8 mouse cellular contexts compared by ENCODE assay signal in the genomic region with DNA sequence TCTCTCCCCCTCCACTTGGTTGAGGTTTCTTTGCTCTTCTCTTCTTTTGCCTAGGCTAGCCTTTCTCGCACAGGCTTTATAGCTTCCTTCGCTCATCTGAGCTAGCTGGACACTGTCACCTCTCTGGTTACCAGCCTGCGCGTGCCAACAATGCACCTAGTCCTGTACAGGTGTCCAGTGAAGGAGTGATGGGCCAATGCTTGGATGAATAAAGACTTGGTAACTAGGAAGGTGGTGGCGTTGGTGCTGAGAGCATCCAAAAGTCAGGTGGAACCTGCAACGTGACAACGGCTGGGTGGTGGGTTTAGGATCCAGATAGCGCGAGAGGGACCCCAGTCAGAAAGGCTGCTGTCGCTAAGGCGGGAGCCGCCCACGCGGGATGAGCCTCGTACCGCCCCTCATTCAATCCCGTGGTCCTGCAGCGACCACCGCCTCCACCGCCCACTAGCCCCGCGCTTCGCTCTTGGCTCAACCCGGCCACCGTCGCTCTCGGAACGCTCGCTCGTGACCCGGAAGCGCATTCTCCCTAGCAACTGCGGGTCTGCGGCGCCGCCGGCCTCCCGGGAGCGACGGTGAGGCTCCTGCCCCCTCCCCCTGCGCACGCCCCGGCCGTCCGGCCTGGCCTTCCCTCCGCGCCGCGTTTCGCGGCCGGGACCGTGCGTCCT. TPM values are rescaled to one million over a fixed set of nuclear protein-coding genes. Genes with fewer than 3 reads are reported as not detected.
DNase-seq lines count a peak whose midpoint lies in the region; ATAC-seq lines count a peak whose summit lies in the region.

Gene Dis3l2 (plus strand): TSS at position 509 of the 665 bp plus-strand sequence.

- H3K9me3 ChIP-seq in hindbrain, embryonic 15.5 days: no peaks in the 10 kb centered on the region

- peak within 1 kb of the TSS; percentile 89 for H3K9ac ChIP-seq in hindbrain, embryonic 15.5 days

- H3K27ac ChIP-seq in hindbrain, embryonic 15.5 days (replicated peaks): peak within 1 kb of the TSS; percentile 93

- ATAC-seq in hindbrain, embryonic 15.5 days (ENCODE audit: low FRiP score, low read depth): peak; percentile 96

- DNase-seq in R1 (ENCODE audit: low read depth, low spot score): peak; percentile 87
- DNase-seq in cerebellum, postnatal 25 days: peak; percentile 95 to 96
- peak; percentile 89 for DNase-seq in frontal cortex, postnatal 36 days (ENCODE audit: low spot score in 2 of 2)
- DNase-seq in left cerebral cortex, adult 11 months (ENCODE audit: low spot score): peak; percentile 76
- DNase-seq in lung, postnatal 4 days: peak; percentile 88 to 89
- peak; percentile 82 for DNase-seq in retina, postnatal 7 days (ENCODE audit: low read depth, low spot score)
- peak; percentile 75 for DNase-seq in urinary bladder, adult 2 months (ENCODE audit: low spot score)

- H3K27me3 ChIP-seq in hindbrain, embryonic 15.5 days: no peaks in the 10 kb centered on the region

- H3K4me2 ChIP-seq in hindbrain, embryonic 15.5 days: peak within 1 kb of the TSS; percentile 63

- WGBS in hindbrain, embryonic 15.5 days: 3% methylated on average over 53 of the region's 54 CpGs

- H3K4me3 ChIP-seq in hindbrain, embryonic 15.5 days: peak within 1 kb of the TSS; percentile 92

- peaks cover 25% of the 10 kb centered on the region for H3K4me1 ChIP-seq in hindbrain, embryonic 15.5 days (replicated peaks)

- H3K36me3 ChIP-seq in hindbrain, embryonic 15.5 days: no peaks in the 10 kb centered on the region

RNA-seq across cellular contexts. Expression of gene Dis3l2, which starts in this region (rescaled TPM):
- 38.1 and 38.9 TPM in 2 replicates for polyA plus RNA-seq in hindbrain, embryonic 15.5 days (2015; fragmentation: Nextera tagmentation; extraction: Ambion mirVana)
- polyA plus RNA-seq in urinary bladder, adult 2 months (2012; rRNA removed): 12.6 TPM in 2 replicates

Comparison
In these comparisons a context has a peak if more than half of its experiments do, and no peak if none do; other contexts are left out.
1. Peak in every context shown above with its lines: DNase-seq, ATAC-seq, H3K4me3 ChIP-seq and H3K27ac ChIP-seq.